Mouse (Mus musculus) limb, embryonic 14.5 days (tissue): ENCODE data around the gene Slc25a26. TPM values are rescaled to one million over a fixed set of nuclear protein-coding genes. Genes with fewer than 3 reads are reported as not detected.

Experiments
- ATAC-seq: fragments of 200-750 bp; cut with Nextera tagmentation; 2 replicates; pipeline ENCODE4 v1.8.0; 2017; ENCODE audit warnings: low read depth, moderate number of reproducible peaks, moderate TSS enrichment; ENCODE audit not compliant: low FRiP score
- DNase-seq: peaks from one replicate; pipeline ENCODE4 v3.0.0-alpha.2; 2015; ENCODE audit warnings: low spot score
- H3K27ac ChIP-seq: fragments of 300-500 bp; sonication (generic); replicated peaks from 2 replicates; pipeline ENCODE4 v1.5.1; 2014; ENCODE audit warnings: low read depth, mild to moderate bottlenecking, low read length, moderate library complexity, mixed read lengths
- H3K27me3 ChIP-seq: fragments of 300-500 bp; sonication (generic); 2 replicates; pipeline ENCODE4 v1.6.1; 2014; ENCODE audit warnings: low read length, mixed read lengths; ENCODE audit not compliant: control insufficient read depth, insufficient read depth
- H3K36me3 ChIP-seq: fragments of 300-500 bp; sonication (generic); 2 replicates; pipeline ENCODE4 v1.6.1; 2014; ENCODE audit warnings: mild to moderate bottlenecking, low read length, moderate library complexity, mixed read lengths; ENCODE audit not compliant: control insufficient read depth, insufficient read depth
- H3K4me1 ChIP-seq: fragments of 300-500 bp; sonication (generic); 2 replicates; pipeline ENCODE4 v1.6.1; 2014; ENCODE audit warnings: antibody characterized with exemption, low read length, mixed read lengths; ENCODE audit not compliant: control insufficient read depth, insufficient read depth
- H3K4me2 ChIP-seq: fragments of 300-500 bp; sonication (generic); replicated peaks from 2 replicates; pipeline ENCODE4 v1.6.1; 2014; ENCODE audit warnings: low read depth, mild to moderate bottlenecking, low read length, moderate library complexity; ENCODE audit not compliant: severe bottlenecking
- H3K4me3 ChIP-seq: fragments of 300-500 bp; sonication (generic); replicated peaks from 2 replicates; pipeline ENCODE4 v1.5.1; 2014; ENCODE audit warnings: low read length
- H3K9ac ChIP-seq: fragments of 300-500 bp; sonication (generic); 2 replicates; pipeline ENCODE4 v1.6.1; 2014; ENCODE audit warnings: mild to moderate bottlenecking, low read depth, low read length, moderate library complexity; ENCODE audit not compliant: severe bottlenecking
- H3K9me3 ChIP-seq: fragments of 300-500 bp; sonication (generic); 2 replicates; pipeline ENCODE4 v1.6.1; 2016; ENCODE audit warnings: low read length; ENCODE audit not compliant: control insufficient read depth
- POLR2A ChIP-seq: fragments of 200-500 bp; IDR thresholded peaks from 2 replicates; pipeline ENCODE4 v1.8.0; 2012; ENCODE audit warnings: inconsistent platforms, mild to moderate bottlenecking, moderate library complexity, borderline replicate concordance; ENCODE audit not compliant: insufficient read depth, insufficient read length; ENCODE audit errors: extremely low read depth
- WGBS: fragments of 180-500 bp; shearing (Covaris S2); extraction: QIAGEN DNeasy Blood & Tissue Kit; methylation state at CpG from one replicate; pipeline ENCODE4 v1.1.7; 2014; 5-methylcytosine and 5-hydroxymethylcytosine counted together
- microRNA-seq: library from miRNA; unstranded; fragments of <30 nt; microRNA quantifications from one replicate; pipeline ENCODE4, GENCODE M21; 2016
- polyA plus RNA-seq, 2 experiments: library from polyadenylated mRNA; depleted of rRNA in 1 of 2; stranded (reverse) in 1 of 2; unstranded in 1 of 2; fragments of >200 nt; fragmentation: Nextera tagmentation in 1 of 2; extraction: Ambion mirVana in 1 of 2; gene quantifications; 2 replicates each; pipeline versions ENCODE4 v1.2.1 to v1.2.3; 2012 to 2014

Gene Slc25a26
- polyA plus RNA-seq, 2 experiments: 7.1 to 9.3 TPM

GRCm38 (mm10) chr6:94653388-94654316 is 153.5 kb downstream of the Slc25a26 start:
- Histone ChIP-seq H3K36me3 (peaks cover 25% of the 10 kb centered on the region), H3K9ac (no peak overlapping the region), H3K27me3 (no peaks in the 10 kb centered on the region), H3K4me3 (no peak overlapping the region), H3K9me3 (no peaks in the 10 kb centered on the region), H3K27ac (no peak overlapping the region), H3K4me2 (no peak overlapping the region), H3K4me1 (peaks cover 21% of the 10 kb centered on the region)
- WGBS: 64% methylated on average over 10 of the region's 10 CpGs
- ATAC-seq: no peak
- TF ChIP-seq POLR2A: no peak
- DNase-seq: no peak

Small RNAs within 50 kb of the gene (microRNA-seq; reads per million reads assigned to microRNA genes)
- gene Mir7041: not detected

Other genes with a start within 250 kb of the Slc25a26 start
- 13.0 and 15.0 TPM in 2 replicates for gene Magi1, start 216.4 kb upstream of the Slc25a26 start, polyA plus RNA-seq (2012; rRNA removed)
- 9.7 and 12.4 TPM in 2 replicates for gene Magi1, start 216.4 kb upstream of the Slc25a26 start, polyA plus RNA-seq (2014; fragmentation: Nextera tagmentation; extraction: Ambion mirVana)
- gene Lrig1, start 199.8 kb downstream of the Slc25a26 start, polyA plus RNA-seq (2012; rRNA removed): 49.4 and 59.6 TPM in 2 replicates
- 31.2 and 35.1 TPM in 2 replicates for gene Lrig1, start 199.8 kb downstream of the Slc25a26 start, polyA plus RNA-seq (2014; fragmentation: Nextera tagmentation; extraction: Ambion mirVana)